Mouse (Mus musculus): ENCODE measurements around the gene Asb16. TPM values are rescaled to one million over a fixed set of nuclear protein-coding genes. Genes with fewer than 3 reads are reported as not detected.

Asb16 gene
- polyA plus RNA-seq, 1 experiment from 2014 or later: 0.11 TPM

GRCm38 (mm10) chr11:102311966-102312365 lies 43.4 kb downstream of the Asb16 start:
- H3K4me3 ChIP-seq (ENCODE audit: low read length): no peak overlapping the region
- no peaks in the 10 kb centered on the region for H3K9me3 ChIP-seq (ENCODE audit: control insufficient read depth, low read length)
- 85% methylated on average over 4 of the region's 4 CpGs for WGBS
- H3K9ac ChIP-seq (ENCODE audit: low read depth, low read length): no peak overlapping the region
- H3K36me3 ChIP-seq (ENCODE audit: control insufficient read depth, insufficient read depth, low read length): peaks cover 45% of the 10 kb centered on the region
- no peaks in the 10 kb centered on the region for H3K27me3 ChIP-seq (replicated peaks; ENCODE audit: control insufficient read depth, insufficient read depth, low read length)
- no peak overlapping the region for H3K4me2 ChIP-seq (ENCODE audit: low read length)
- no peak for ATAC-seq
- peaks cover 23% of the 10 kb centered on the region for H3K4me1 ChIP-seq (ENCODE audit: control insufficient read depth, insufficient read depth, low read depth, low read length)
- H3K27ac ChIP-seq (ENCODE audit: low read depth, low read length): no peak overlapping the region

- Histone ChIP-seq H3K27me3 (replicated peaks; ENCODE audit: control insufficient read depth, insufficient read depth, low read length) (no peaks in the 10 kb centered on the region), H3K4me1 (ENCODE audit: control insufficient read depth, insufficient read depth, low read depth, low read length) (peaks cover 23% of the 10 kb centered on the region), H3K9me3 (ENCODE audit: control insufficient read depth, low read length) (no peaks in the 10 kb centered on the region), H3K9ac (ENCODE audit: low read depth, low read length) (no peak overlapping the region), H3K27ac (ENCODE audit: low read depth, low read length) (no peak overlapping the region), H3K36me3 (ENCODE audit: control insufficient read depth, insufficient read depth, low read length) (peaks cover 40% of the 10 kb centered on the region), H3K4me3 (ENCODE audit: low read length) (no peak overlapping the region), H3K4me2 (ENCODE audit: low read length) (no peak overlapping the region)
- 85% methylated on average over 6 of the region's 6 CpGs for WGBS
- ATAC-seq: no peak
Observed at GRCm38 (mm10) chr11:102312586-102312985, 44.0 kb downstream of the Asb16 start.

- H3K4me1 ChIP-seq (ENCODE audit: control insufficient read depth, insufficient read depth, low read depth, low read length): peaks cover 17% of the 10 kb centered on the region
- no peaks in the 10 kb centered on the region for H3K9me3 ChIP-seq (ENCODE audit: control insufficient read depth, low read length)
- H3K27me3 ChIP-seq (replicated peaks; ENCODE audit: control insufficient read depth, insufficient read depth, low read length): no peaks in the 10 kb centered on the region
- no peak for ATAC-seq
- H3K36me3 ChIP-seq (ENCODE audit: control insufficient read depth, insufficient read depth, low read length): peaks cover 34% of the 10 kb centered on the region
- no peak overlapping the region for H3K9ac ChIP-seq (ENCODE audit: low read depth, low read length)
- 88% methylated on average over 12 of the region's 12 CpGs for WGBS
- H3K4me2 ChIP-seq (ENCODE audit: low read length): no peak overlapping the region
- no peak overlapping the region for H3K27ac ChIP-seq (ENCODE audit: low read depth, low read length)
- H3K4me3 ChIP-seq (ENCODE audit: low read length): no peak overlapping the region
Observed at GRCm38 (mm10) chr11:102314321-102314720, 45.8 kb downstream of the Asb16 start.

- Histone ChIP-seq H3K9ac (ENCODE audit: low read depth, low read length) (peak overlapping the region; percentile 99), H3K27ac (ENCODE audit: low read depth, low read length) (peak overlapping the region; percentile 98), H3K36me3 (ENCODE audit: control insufficient read depth, insufficient read depth, low read length) (peaks cover 24% of the 10 kb centered on the region), H3K9me3 (ENCODE audit: control insufficient read depth, low read length) (no peaks in the 10 kb centered on the region), H3K27me3 (replicated peaks; ENCODE audit: control insufficient read depth, insufficient read depth, low read length) (no peaks in the 10 kb centered on the region), H3K4me3 (ENCODE audit: low read length) (peak overlapping the region; percentile 79), H3K4me1 (ENCODE audit: control insufficient read depth, insufficient read depth, low read depth, low read length) (peaks cover 20% of the 10 kb centered on the region), H3K4me2 (ENCODE audit: low read length) (peak overlapping the region; percentile 91)
- WGBS: 14% methylated on average over 14 of the region's 14 CpGs
- no peak for ATAC-seq
Observed at GRCm38 (mm10) chr11:102315690-102316571, 47.4 kb downstream of the Asb16 start.

GRCm38 (mm10) chr11:102316572-102317297 lies 48.2 kb downstream of the Asb16 start:
- Histone ChIP-seq H3K27me3 (replicated peaks; ENCODE audit: control insufficient read depth, insufficient read depth, low read length) (no peaks in the 10 kb centered on the region), H3K4me2 (ENCODE audit: low read length) (peak overlapping the region; percentile 91), H3K36me3 (ENCODE audit: control insufficient read depth, insufficient read depth, low read length) (peaks cover 24% of the 10 kb centered on the region), H3K9me3 (ENCODE audit: control insufficient read depth, low read length) (no peaks in the 10 kb centered on the region), H3K27ac (ENCODE audit: low read depth, low read length) (peak overlapping the region; percentile 98), H3K4me1 (ENCODE audit: control insufficient read depth, insufficient read depth, low read depth, low read length) (peaks cover 23% of the 10 kb centered on the region), H3K9ac (ENCODE audit: low read depth, low read length) (peak overlapping the region; percentile 99), H3K4me3 (ENCODE audit: low read length) (peak overlapping the region; percentile 79)
- peak; percentile 53 for ATAC-seq
- WGBS: under 1% methylated on average over 54 of the region's 80 CpGs

GRCm38 (mm10) chr11:102317298-102317900 lies 48.9 kb downstream of the Asb16 start:
- Histone ChIP-seq H3K27me3 (replicated peaks; ENCODE audit: control insufficient read depth, insufficient read depth, low read length) (no peaks in the 10 kb centered on the region), H3K4me3 (ENCODE audit: low read length) (peak overlapping the region; percentile 79), H3K36me3 (ENCODE audit: control insufficient read depth, insufficient read depth, low read length) (peaks cover 17% of the 10 kb centered on the region), H3K4me1 (ENCODE audit: control insufficient read depth, insufficient read depth, low read depth, low read length) (peaks cover 23% of the 10 kb centered on the region), H3K9ac (ENCODE audit: low read depth, low read length) (peak overlapping the region; percentile 99), H3K27ac (ENCODE audit: low read depth, low read length) (peak overlapping the region; percentile 98), H3K4me2 (ENCODE audit: low read length) (peak overlapping the region; percentile 91), H3K9me3 (ENCODE audit: control insufficient read depth, low read length) (no peaks in the 10 kb centered on the region)
- 1% methylated on average over 76 of the region's 87 CpGs for WGBS
- ATAC-seq: peak; percentile 3

- H3K4me3 ChIP-seq (ENCODE audit: low read length): peak overlapping the region; percentile 79
- WGBS: under 1% methylated on average over 40 of the region's 77 CpGs
- no peaks in the 10 kb centered on the region for H3K27me3 ChIP-seq (replicated peaks; ENCODE audit: control insufficient read depth, insufficient read depth, low read length)
- peak overlapping the region; percentile 91 for H3K4me2 ChIP-seq (ENCODE audit: low read length)
- H3K27ac ChIP-seq (ENCODE audit: low read depth, low read length): peak overlapping the region; percentile 98
- H3K4me1 ChIP-seq (ENCODE audit: control insufficient read depth, insufficient read depth, low read depth, low read length): peaks cover 23% of the 10 kb centered on the region
- peak overlapping the region; percentile 99 for H3K9ac ChIP-seq (ENCODE audit: low read depth, low read length)
- peak; percentile 35 for ATAC-seq
- no peaks in the 10 kb centered on the region for H3K9me3 ChIP-seq (ENCODE audit: control insufficient read depth, low read length)
- peaks cover 11% of the 10 kb centered on the region for H3K36me3 ChIP-seq (ENCODE audit: control insufficient read depth, insufficient read depth, low read length)
Observed at GRCm38 (mm10) chr11:102317901-102318575, 49.5 kb downstream of the Asb16 start.

GRCm38 (mm10) chr11:102318576-102319409 lies 50.2 kb downstream of the Asb16 start:
- Histone ChIP-seq H3K4me1 (ENCODE audit: control insufficient read depth, insufficient read depth, low read depth, low read length) (peaks cover 23% of the 10 kb centered on the region), H3K4me3 (ENCODE audit: low read length) (peak overlapping the region; percentile 79), H3K4me2 (ENCODE audit: low read length) (peak overlapping the region; percentile 91), H3K27ac (ENCODE audit: low read depth, low read length) (peak overlapping the region; percentile 98), H3K9me3 (ENCODE audit: control insufficient read depth, low read length) (no peaks in the 10 kb centered on the region), H3K9ac (ENCODE audit: low read depth, low read length) (peak overlapping the region; percentile 99), H3K27me3 (replicated peaks; ENCODE audit: control insufficient read depth, insufficient read depth, low read length) (no peaks in the 10 kb centered on the region), H3K36me3 (ENCODE audit: control insufficient read depth, insufficient read depth, low read length) (peaks cover 3% of the 10 kb centered on the region)
- ATAC-seq: no peak
- under 1% methylated on average over 72 of the region's 84 CpGs for whole genome bisulfite sequencing
